Mouse (Mus musculus) heart, postnatal 0 days (tissue): ENCODE measurements around the gene Mast4. TPM values are rescaled to one million over a fixed set of nuclear protein-coding genes. Genes with fewer than 3 reads are reported as not detected.

ENCODE experiments used
- ATAC-seq: fragments of 200-750 bp; cut with Nextera tagmentation; 2 replicates; pipeline ENCODE4 v1.8.0; 2017; ENCODE audit warnings: low read depth, moderate number of reproducible peaks, moderate library complexity; ENCODE audit not compliant: insufficient read depth
- DNase-seq: peaks from one replicate; pipeline ENCODE4 v3.0.0-alpha.2; 2016; ENCODE audit warnings: low spot score
- H3K27ac ChIP-seq: fragments of 300-500 bp; sonication (generic); 2 replicates; pipeline ENCODE4 v1.5.1; 2014; ENCODE audit warnings: low read depth, mild to moderate bottlenecking
- H3K27me3 ChIP-seq: fragments of 300-500 bp; sonication (generic); 2 replicates; pipeline ENCODE4 v1.6.1; 2014; ENCODE audit warnings: low read length, mixed read lengths; ENCODE audit not compliant: control insufficient read depth, insufficient read depth
- H3K36me3 ChIP-seq: fragments of 300-500 bp; sonication (generic); replicated peaks from 2 replicates; pipeline ENCODE4 v1.6.1; 2014; ENCODE audit warnings: low read length, mixed read lengths; ENCODE audit not compliant: control insufficient read depth, insufficient read depth
- H3K4me1 ChIP-seq: fragments of 300-500 bp; sonication (generic); 2 replicates; pipeline ENCODE4 v1.6.1; 2014; ENCODE audit warnings: antibody characterized with exemption; ENCODE audit not compliant: control insufficient read depth, insufficient read depth
- H3K4me2 ChIP-seq: fragments of 300-500 bp; sonication (generic); 2 replicates; pipeline ENCODE4 v1.6.1; 2014; ENCODE audit warnings: low read depth, mild to moderate bottlenecking, low read length, moderate library complexity
- H3K4me3 ChIP-seq: fragments of 300-500 bp; sonication (generic); 2 replicates; pipeline ENCODE4 v1.5.1; 2014; ENCODE audit warnings: low read depth, low read length
- H3K9ac ChIP-seq: fragments of 300-500 bp; sonication (generic); replicated peaks from 2 replicates; pipeline ENCODE4 v1.6.1; 2014; ENCODE audit warnings: low read depth, low read length, mixed read lengths
- H3K9me3 ChIP-seq: fragments of 300-500 bp; sonication (generic); replicated peaks from 2 replicates; pipeline ENCODE4 v1.6.1; 2016; ENCODE audit warnings: low read length; ENCODE audit not compliant: control insufficient read depth
- CTCF ChIP-seq: IDR thresholded peaks from 2 replicates; pipeline ENCODE4 v1.5.1; 2016; ENCODE audit warnings: antibody characterized with exemption, control low read depth, low read depth
- EP300 ChIP-seq: IDR thresholded peaks from 2 replicates; pipeline ENCODE4 v1.6.1; 2016; ENCODE audit warnings: antibody characterized with exemption, low read depth
- WGBS: fragments of 180-500 bp; shearing (Covaris S2); extraction: QIAGEN DNeasy Blood & Tissue Kit; methylation state at CpG from one replicate; pipeline ENCODE4 v1.1.7; 2014; 5-methylcytosine and 5-hydroxymethylcytosine counted together
- polyA plus RNA-seq: library from polyadenylated mRNA; unstranded; fragments of >200 nt; fragmentation: Nextera tagmentation; extraction: Ambion mirVana; gene quantifications from 2 replicates; pipeline ENCODE4 v1.2.1, GENCODE M21; 2015
- total RNA-seq: library from RNA; depleted of rRNA; stranded (reverse); fragments of >200 nt; gene quantifications from 2 replicates; pipeline ENCODE4 v1.2.3, GENCODE M21; 2014; ENCODE audit warnings: low replicate concordance

Gene Mast4
- total and polyA plus RNA-seq, 2 experiments from 2014 or later, result 26.7 to 35.5 TPM

DNA sequence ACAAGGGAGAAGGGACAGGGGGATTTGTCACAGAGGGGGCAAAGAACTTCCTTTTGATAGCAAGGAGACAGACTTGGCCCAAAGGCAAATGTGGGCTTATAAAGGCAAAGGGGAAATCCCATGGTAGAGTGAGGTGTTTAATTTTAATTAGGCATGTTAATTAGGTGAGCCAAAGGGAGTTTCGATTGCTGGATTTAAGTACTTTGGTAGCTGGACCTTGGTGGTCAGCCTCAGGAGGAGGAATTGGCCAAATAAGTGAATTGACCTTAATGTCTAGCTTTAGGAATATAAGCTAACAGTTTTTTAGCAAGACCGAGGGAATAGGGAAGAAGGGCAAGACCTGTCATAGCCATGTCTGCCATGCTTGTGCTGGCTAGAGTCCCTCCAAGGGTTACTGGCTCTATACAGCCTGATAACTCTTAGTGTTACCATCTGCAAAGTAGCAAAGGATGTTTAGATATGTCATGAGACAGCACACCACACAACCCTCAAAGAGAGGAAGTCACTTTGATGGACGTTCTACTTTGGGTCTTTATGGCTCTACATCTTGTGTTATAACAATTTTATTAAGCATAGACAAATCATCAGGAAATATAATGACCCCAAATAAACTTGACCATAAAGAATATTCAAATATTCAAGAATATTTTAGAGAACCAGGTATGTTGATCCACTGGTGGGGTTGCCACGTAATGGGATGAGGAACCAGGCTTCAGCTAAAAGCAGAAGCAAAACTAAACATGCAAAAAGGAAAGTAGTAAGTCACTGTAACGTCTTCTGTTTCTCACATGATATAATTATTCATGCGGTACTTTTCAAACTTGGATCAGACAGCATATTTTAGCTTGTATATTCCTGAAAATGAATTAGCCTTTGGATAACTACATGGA lies 644.9 kb downstream of the Mast4 start:
- Histone ChIP-seq H3K4me2 (no peak overlapping the region), H3K9ac (no peak overlapping the region), H3K4me3 (no peak overlapping the region), H3K36me3 (no peaks in the 10 kb centered on the region), H3K9me3 (no peaks in the 10 kb centered on the region), H3K27me3 (no peaks in the 10 kb centered on the region), H3K27ac (no peak overlapping the region), H3K4me1 (peaks cover 12% of the 10 kb centered on the region)
- TF ChIP-seq CTCF, result no peak
- TF ChIP-seq EP300, result no peak
- ATAC-seq (no peak), DNase-seq (no peak)
- 76% methylated on average over 6 of the region's 6 CpGs for WGBS

DNA sequence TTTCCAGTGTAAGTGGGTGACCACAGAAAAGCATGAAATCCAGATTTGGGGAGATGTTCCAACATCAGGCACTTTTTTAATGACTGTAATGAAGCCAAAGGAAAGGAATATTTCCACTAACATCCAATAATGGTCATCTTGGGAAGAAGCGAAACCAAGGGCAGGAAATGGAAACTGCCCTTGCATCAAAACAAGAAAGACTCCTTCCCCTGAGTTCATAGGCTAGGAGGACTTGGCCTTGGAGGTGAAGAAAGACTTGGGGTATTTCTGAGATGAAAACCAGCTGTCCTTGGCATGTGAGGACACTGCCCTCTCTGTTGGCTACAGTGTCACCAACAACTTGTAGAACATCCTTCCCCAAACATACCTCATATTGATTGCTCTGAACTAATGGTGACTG lies 646.2 kb downstream of the Mast4 start:
- no peak for TF ChIP-seq EP300
- no peak for TF ChIP-seq CTCF

DNA sequence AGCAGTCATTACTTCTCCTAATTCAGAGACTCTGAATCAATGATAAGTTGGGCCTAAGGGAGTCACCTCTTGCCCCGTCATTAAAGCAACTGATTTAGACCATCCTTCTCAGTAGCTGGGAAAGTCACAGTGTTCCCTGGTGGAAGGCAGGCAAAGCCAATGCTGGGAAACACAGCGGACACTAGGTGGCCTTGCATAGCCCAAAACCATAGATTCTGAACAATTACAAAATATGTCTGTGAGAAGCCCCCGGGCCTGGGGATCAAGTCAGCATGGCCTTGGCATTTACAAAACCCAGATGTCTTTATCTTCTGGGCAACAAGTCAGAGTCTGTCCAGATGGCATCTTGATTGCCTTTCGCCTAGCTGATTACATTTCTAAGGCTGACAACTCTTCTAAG lies 649.4 kb downstream of the Mast4 start:
- Histone ChIP-seq H3K4me1 (no peaks in the 10 kb centered on the region), H3K27me3 (no peaks in the 10 kb centered on the region), H3K4me2 (no peak overlapping the region), H3K4me3 (no peak overlapping the region), H3K36me3 (no peaks in the 10 kb centered on the region), H3K27ac (no peak overlapping the region), H3K9ac (no peak overlapping the region), H3K9me3 (no peaks in the 10 kb centered on the region)
- peak; percentile 20; the same call in 1 of the 2 replicates for TF ChIP-seq CTCF
- no peak for TF ChIP-seq EP300
- ATAC-seq, result no peak
- 62% methylated on average over 4 of the region's 4 CpGs for WGBS
- no peak for DNase-seq

More for the DNA sequence above, 646.2 kb downstream of the Mast4 start:
- H3K9me3 ChIP-seq, result no peaks in the 10 kb centered on the region
- H3K4me2 ChIP-seq, result no peak overlapping the region
- H3K27me3 ChIP-seq, result no peaks in the 10 kb centered on the region
- no peaks in the 10 kb centered on the region for H3K36me3 ChIP-seq
- DNase-seq (no peak), ATAC-seq (no peak)
- H3K27ac ChIP-seq, result no peak overlapping the region
- H3K9ac ChIP-seq, result no peak overlapping the region
- no peak overlapping the region for H3K4me3 ChIP-seq
- peaks cover 8% of the 10 kb centered on the region; the same call in 1 of the 2 replicates for H3K4me1 ChIP-seq
- WGBS, result 93% methylated on average over 1 of the region's 1 CpGs
